Mouse (Mus musculus) lung, postnatal 0 days (tissue): Measurements from ENCODE around the gene Agxt. TPM values are rescaled to one million over a fixed set of nuclear protein-coding genes. Genes with fewer than 3 reads are reported as not detected.
A peak's percentile ranks its signal among the peaks of the same experiment; 100 is the strongest.

Source experiments
- ATAC-seq: fragments of 200-750 bp; cut with Nextera tagmentation; 2 replicates; pipeline ENCODE4 v1.8.0; 2017; ENCODE audit warnings: moderate library complexity
- DNase-seq: peaks from one replicate; pipeline ENCODE4 v3.0.0-alpha.2; 2016; ENCODE audit warnings: low spot score
- H3K27ac ChIP-seq: fragments of 300-500 bp; sonication (generic); 2 replicates; pipeline ENCODE4 v1.5.1; 2014; ENCODE audit warnings: antibody characterized with exemption, mild to moderate bottlenecking, low read length, mixed read lengths
- H3K27me3 ChIP-seq: fragments of 300-500 bp; sonication (generic); replicated peaks from 2 replicates; pipeline ENCODE4 v1.6.1; 2014; ENCODE audit warnings: low read length, mixed read lengths; ENCODE audit not compliant: insufficient read depth
- H3K36me3 ChIP-seq: fragments of 300-500 bp; sonication (generic); 2 replicates; pipeline ENCODE4 v1.6.1; 2014; ENCODE audit warnings: low read length, mixed read lengths; ENCODE audit not compliant: insufficient read depth
- H3K4me1 ChIP-seq: fragments of 300-500 bp; sonication (generic); 2 replicates; pipeline ENCODE4 v1.6.1; 2014; ENCODE audit warnings: antibody characterized with exemption, low read depth, low read length, mixed read lengths; ENCODE audit not compliant: insufficient read depth
- H3K4me2 ChIP-seq: fragments of 300-500 bp; sonication (generic); replicated peaks from 2 replicates; pipeline ENCODE4 v1.6.1; 2014; ENCODE audit warnings: low read depth, mild to moderate bottlenecking, low read length, moderate library complexity, mixed read lengths
- H3K4me3 ChIP-seq: fragments of 300-500 bp; sonication (generic); 2 replicates; pipeline ENCODE4 v1.5.1; 2014; ENCODE audit warnings: low read depth, low read length
- H3K9ac ChIP-seq: fragments of 300-500 bp; sonication (generic); replicated peaks from 2 replicates; pipeline ENCODE4 v1.6.1; 2014; ENCODE audit warnings: low read depth, mild to moderate bottlenecking
- H3K9me3 ChIP-seq: fragments of 300-500 bp; sonication (generic); 2 replicates; pipeline ENCODE4 v1.6.1; 2016; ENCODE audit warnings: low read length, mixed read lengths
- CTCF ChIP-seq: IDR thresholded peaks from 2 replicates; pipeline ENCODE4 v1.5.1; 2016; ENCODE audit warnings: antibody characterized with exemption, mild to moderate bottlenecking
- EP300 ChIP-seq: IDR thresholded peaks from 2 replicates; pipeline ENCODE4 v1.6.1; 2016; ENCODE audit warnings: antibody characterized with exemption, mild to moderate bottlenecking, control low read depth
- WGBS: fragments of 180-500 bp; shearing (Covaris S2); extraction: QIAGEN DNeasy Blood & Tissue Kit; methylation state at CpG from one replicate; pipeline ENCODE4 v1.1.7; 2014; 5-methylcytosine and 5-hydroxymethylcytosine counted together
- polyA plus RNA-seq: library from polyadenylated mRNA; unstranded; fragments of >200 nt; fragmentation: Nextera tagmentation; extraction: Ambion mirVana; gene quantifications from 2 replicates; pipeline ENCODE4 v1.2.1, GENCODE M21; 2015

Gene Agxt
- polyA plus RNA-seq, 1 experiment from 2014 or later = 0.08 TPM

DNA sequence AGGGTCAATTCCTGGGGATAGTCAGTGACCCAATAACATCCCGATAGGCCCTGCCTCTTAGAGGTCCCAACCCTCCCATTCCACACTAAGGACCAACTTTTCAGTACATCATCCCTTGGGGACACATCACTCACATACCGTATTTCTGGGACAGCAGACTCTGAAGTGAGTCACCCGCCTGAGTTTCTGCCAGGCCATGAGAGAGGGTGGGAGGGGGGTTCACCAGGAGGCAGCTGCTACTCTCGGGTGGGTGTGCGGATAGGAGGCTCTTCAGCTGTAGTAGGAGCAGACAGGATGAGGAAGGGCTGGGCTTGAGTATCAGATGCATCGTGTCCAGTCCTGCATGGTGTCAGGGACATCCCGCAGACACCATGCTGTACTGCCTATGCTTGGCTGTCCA, 4.7 kb downstream of the Agxt start:
- no peak overlapping the region for H3K27ac ChIP-seq

DNA sequence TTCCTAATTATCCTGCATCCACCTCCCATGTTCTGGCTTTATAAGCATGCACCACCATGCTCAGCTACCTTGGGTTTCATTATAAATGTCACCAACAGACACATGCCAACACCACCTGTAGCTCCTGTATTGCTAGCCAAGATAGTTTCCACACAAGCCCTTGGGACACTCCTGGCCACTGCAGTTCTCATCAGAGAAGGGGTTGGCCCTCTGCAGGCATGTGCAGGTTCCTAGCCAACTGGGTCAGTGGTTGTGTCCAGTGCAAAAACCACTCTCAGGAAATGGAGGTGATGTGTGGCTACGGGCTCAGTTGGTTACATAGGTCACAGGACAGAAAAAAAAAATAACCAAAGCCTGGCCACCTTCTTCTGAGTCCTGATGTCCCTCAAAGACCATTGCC, 7.8 kb downstream of the Agxt start:
- H3K4me2 ChIP-seq = no peak overlapping the region
- H3K9ac ChIP-seq = no peak overlapping the region
- H3K4me1 ChIP-seq = no peaks in the 10 kb centered on the region
- H3K27ac ChIP-seq = no peak overlapping the region
- 71% methylated on average over 1 of the region's 1 CpGs for WGBS
- no peaks in the 10 kb centered on the region for H3K9me3 ChIP-seq
- no peaks in the 10 kb centered on the region for H3K36me3 ChIP-seq
- ATAC-seq = no peak
- no peak overlapping the region for H3K4me3 ChIP-seq
- no peaks in the 10 kb centered on the region for H3K27me3 ChIP-seq
- DNase-seq = no peak
- TF ChIP-seq CTCF (no peak), EP300 (no peak)

More for the DNA sequence above, 4.7 kb downstream of the Agxt start:
- no peak overlapping the region for H3K9ac ChIP-seq
- no peaks in the 10 kb centered on the region for H3K9me3 ChIP-seq
- H3K4me1 ChIP-seq = no peaks in the 10 kb centered on the region
- no peak overlapping the region for H3K4me2 ChIP-seq
- no peaks in the 10 kb centered on the region for H3K27me3 ChIP-seq
- ATAC-seq (0 out of 2 replicates have a peak, but pooled peaks have one; percentile 14), DNase-seq (peak; percentile 23)
- WGBS = 68% methylated on average over 7 of the region's 7 CpGs
- no peak for TF ChIP-seq CTCF
- TF ChIP-seq EP300 = no peak
- H3K4me3 ChIP-seq = no peak overlapping the region
- no peaks in the 10 kb centered on the region for H3K36me3 ChIP-seq

DNA sequence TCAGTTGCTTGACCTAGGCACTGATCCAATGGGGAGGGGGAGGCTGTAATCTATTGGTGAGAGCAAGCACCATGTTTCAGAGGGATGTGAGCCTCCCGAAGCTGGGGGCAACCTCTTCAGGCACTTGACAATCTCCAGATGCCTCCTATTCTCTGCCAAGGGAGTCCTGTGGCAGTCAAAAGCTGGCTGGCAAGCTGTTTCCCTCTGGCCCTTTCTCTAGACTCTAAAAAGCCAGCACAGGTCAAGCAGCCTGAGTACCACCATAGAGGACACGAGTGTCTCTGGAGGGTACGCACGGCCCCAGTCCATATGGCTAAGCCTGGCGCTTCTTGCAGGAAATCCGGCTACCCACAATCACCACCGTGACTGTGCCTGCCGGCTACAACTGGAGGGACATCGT, 9.1 kb downstream of the Agxt start:
- Histone ChIP-seq H3K27me3 (no peaks in the 10 kb centered on the region), H3K4me2 (no peak overlapping the region), H3K27ac (no peak overlapping the region), H3K9me3 (no peaks in the 10 kb centered on the region), H3K9ac (no peak overlapping the region), H3K36me3 (no peaks in the 10 kb centered on the region), H3K4me3 (no peak overlapping the region), H3K4me1 (no peaks in the 10 kb centered on the region)
- 79% methylated on average over 9 of the region's 9 CpGs for WGBS
- ATAC-seq = no peak
- DNase-seq = no peak
- TF ChIP-seq CTCF = no peak
- TF ChIP-seq EP300 = no peak

DNA sequence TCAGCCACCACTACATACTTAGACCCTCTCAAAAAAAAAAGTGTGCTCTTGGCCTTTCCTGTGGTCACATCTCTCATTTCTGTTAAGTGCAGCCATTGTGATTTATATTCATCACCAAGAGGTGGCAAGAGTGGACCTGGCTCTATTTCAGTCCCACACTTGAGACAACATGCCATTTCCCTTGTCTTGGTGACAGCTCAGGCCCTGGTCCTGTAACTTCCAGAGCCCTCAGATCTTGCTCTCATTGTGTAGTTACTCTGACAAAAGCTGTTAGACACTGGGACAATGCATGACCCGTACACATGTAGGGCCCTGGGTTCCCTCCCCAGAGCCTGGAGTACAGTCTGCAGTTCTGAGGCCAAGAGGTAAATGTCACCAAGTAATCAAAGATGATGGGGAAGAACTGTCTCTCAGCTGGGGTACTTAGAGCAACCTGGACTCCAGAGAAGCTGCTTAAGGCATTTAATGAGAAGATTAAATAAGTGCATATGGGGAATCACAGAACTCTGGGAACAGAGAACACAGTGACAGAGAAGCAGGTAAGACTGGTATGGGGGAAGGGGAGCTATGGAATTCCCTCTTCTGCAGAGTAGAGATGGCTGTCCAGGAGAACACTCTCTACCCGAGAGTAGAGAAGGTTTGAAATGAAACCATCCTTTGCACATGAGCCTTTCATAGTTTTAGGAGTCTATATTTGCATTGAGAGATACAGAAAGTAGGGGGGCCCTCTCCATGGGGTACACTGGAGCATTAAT, 16.0 kb downstream of the Agxt start:
- no peak overlapping the region for H3K4me3 ChIP-seq
- no peaks in the 10 kb centered on the region for H3K27me3 ChIP-seq
- ATAC-seq (no peak), DNase-seq (no peak)
- no peak overlapping the region for H3K4me2 ChIP-seq
- H3K27ac ChIP-seq = no peak overlapping the region
- 47% methylated on average over 2 of the region's 2 CpGs for WGBS
- no peak overlapping the region for H3K9ac ChIP-seq
- no peaks in the 10 kb centered on the region for H3K36me3 ChIP-seq
- no peaks in the 10 kb centered on the region for H3K9me3 ChIP-seq
- TF ChIP-seq CTCF = peak; percentile 24; the same call in 1 of the 2 replicates
- no peak for TF ChIP-seq EP300
- no peaks in the 10 kb centered on the region for H3K4me1 ChIP-seq

DNA sequence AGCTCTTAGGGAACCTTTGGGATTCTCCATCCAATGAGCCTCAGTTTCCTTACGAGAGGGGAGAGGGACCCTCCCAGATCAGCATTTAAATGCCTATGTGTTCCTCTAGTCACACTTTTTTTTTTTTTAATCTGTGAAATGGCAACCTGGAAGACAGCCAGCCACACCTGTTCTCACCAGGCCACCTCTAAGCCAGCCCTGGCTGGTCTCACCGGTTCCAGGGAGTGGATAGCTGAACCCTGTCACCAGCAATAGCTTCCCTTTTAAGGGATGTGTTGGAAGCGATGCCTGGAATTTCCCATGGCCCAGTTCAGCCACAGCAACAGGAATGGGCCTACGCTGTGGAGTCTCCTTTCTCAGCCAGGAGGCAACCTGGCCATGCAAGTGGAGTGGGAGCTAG, 22.5 kb downstream of the Agxt start:
- Histone ChIP-seq H3K27ac (peak overlapping the region; percentile 3; the same call in 1 of the 2 replicates), H3K4me2 (peak overlapping the region; percentile 46), H3K4me3 (peak overlapping the region; percentile 39), H3K4me1 (0 out of 2 replicates have a peak, but pooled peaks cover 3% of the 10 kb centered on the region), H3K27me3 (no peaks in the 10 kb centered on the region), H3K9ac (no peak overlapping the region), H3K36me3 (no peaks in the 10 kb centered on the region), H3K9me3 (no peaks in the 10 kb centered on the region)
- WGBS = 49% methylated on average over 4 of the region's 4 CpGs
- TF ChIP-seq EP300 (no peak), CTCF (no peak)
- ATAC-seq (no peak), DNase-seq (peak; percentile 64)

DNA sequence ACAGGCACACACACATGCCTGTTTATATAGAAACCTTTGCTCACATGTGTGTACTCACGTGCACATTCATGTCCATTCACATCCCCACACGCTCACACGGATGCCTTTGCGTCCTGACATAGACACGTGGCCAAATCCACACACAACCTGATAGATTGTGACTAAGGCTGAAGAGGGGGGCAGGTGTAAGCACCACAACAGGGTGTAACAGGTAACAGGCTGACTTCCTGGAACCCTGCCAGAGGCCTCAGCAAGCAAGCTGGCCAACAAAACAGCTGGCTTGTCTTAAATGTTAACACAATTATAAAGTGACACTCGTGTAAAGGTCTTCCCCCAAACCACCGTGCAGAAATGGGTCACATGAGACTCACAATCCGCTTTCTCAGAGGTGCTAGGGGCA, 23.9 kb downstream of the Agxt start:
- Histone ChIP-seq H3K27me3 (no peaks in the 10 kb centered on the region), H3K9me3 (no peaks in the 10 kb centered on the region), H3K9ac (no peak overlapping the region; the same call in 1 of the 2 replicates), H3K27ac (peak overlapping the region; percentile 93; the same call in 1 of the 2 replicates), H3K4me3 (peak overlapping the region; percentile 39), H3K4me2 (peak overlapping the region; percentile 46), H3K36me3 (no peaks in the 10 kb centered on the region), H3K4me1 (0 out of 2 replicates have a peak, but pooled peaks cover 3% of the 10 kb centered on the region)
- peak; percentile 34 for DNase-seq
- 55% methylated on average over 8 of the region's 8 CpGs for WGBS
- no peak for TF ChIP-seq EP300
- no peak for ATAC-seq
